Mouse (Mus musculus): Measurements from ENCODE around the gene 1700030K09Rik. TPM values are rescaled to one million over a fixed set of nuclear protein-coding genes. Genes with fewer than 3 reads are reported as not detected.

1700030K09Rik gene
- polyA plus RNA-seq, 1 experiment: 4.1 TPM

- Histone ChIP-seq H3K27ac (ENCODE audit: control insufficient read depth, insufficient read depth, low read depth, low read length, poor library complexity) (no peak overlapping the region), H3K4me3 (replicated peaks; ENCODE audit: control insufficient read depth, low read depth, low read length) (no peak overlapping the region), H3K4me1 (ENCODE audit: control insufficient read depth, insufficient read depth, low read length) (no peaks in the 10 kb centered on the region; the same call in 1 of the 2 replicates)
- TF ChIP-seq POLR2A (IDR thresholded peaks at IDR 0.05; ENCODE audit: borderline replicate concordance, control insufficient read depth, low read depth, low read length) (no peak), CTCF (IDR thresholded peaks at IDR 0.05; ENCODE audit: control insufficient read depth, insufficient read depth, low read length) (no peak)
- WGBS: 81% methylated on average over 2 of the region's 2 CpGs
Measured at GRCm38 (mm10) chr8:72469243-72469642, 25.6 kb downstream of the 1700030K09Rik start.

GRCm38 (mm10) chr8:72469984-72470383 is 26.3 kb downstream of the 1700030K09Rik start:
- no peak for TF ChIP-seq POLR2A (IDR thresholded peaks at IDR 0.05; ENCODE audit: borderline replicate concordance, control insufficient read depth, low read depth, low read length)
- H3K4me3 ChIP-seq (replicated peaks; ENCODE audit: control insufficient read depth, low read depth, low read length): no peak overlapping the region
- H3K27ac ChIP-seq (ENCODE audit: control insufficient read depth, insufficient read depth, low read depth, low read length, poor library complexity): no peak overlapping the region
- WGBS: 90% methylated on average over 8 of the region's 8 CpGs
- no peaks in the 10 kb centered on the region; the same call in 1 of the 2 replicates for H3K4me1 ChIP-seq (ENCODE audit: control insufficient read depth, insufficient read depth, low read length)

GRCm38 (mm10) chr8:72470684-72471083 is 27.0 kb downstream of the 1700030K09Rik start:
- 96% methylated on average over 7 of the region's 7 CpGs for WGBS

GRCm38 (mm10) chr8:72474826-72475546 is 31.3 kb downstream of the 1700030K09Rik start, which contains the start of gene Cherp:
TSS of gene Cherp (minus strand) at chr8:72475226.
- Histone ChIP-seq H3K27ac (ENCODE audit: control insufficient read depth, insufficient read depth, low read depth, low read length, poor library complexity) (peak within 1 kb of the TSS; percentile 90), H3K4me1 (ENCODE audit: control insufficient read depth, insufficient read depth, low read length) (peaks cover 3% of the 10 kb centered on the region), H3K4me3 (replicated peaks; ENCODE audit: control insufficient read depth, low read depth, low read length) (peak within 1 kb of the TSS; percentile 99)
- WGBS: under 1% methylated on average over 80 of the region's 80 CpGs
- no peak for TF ChIP-seq CTCF (IDR thresholded peaks at IDR 0.05; ENCODE audit: control insufficient read depth, insufficient read depth, low read length)
- TF ChIP-seq POLR2A (IDR thresholded peaks at IDR 0.05; ENCODE audit: borderline replicate concordance, control insufficient read depth, low read depth, low read length): peak; percentile 74; the same call in 1 of the 2 replicates

More at GRCm38 (mm10) chr8:72470684-72471083, 27.0 kb downstream of the 1700030K09Rik start:
- Histone ChIP-seq H3K27ac (ENCODE audit: control insufficient read depth, insufficient read depth, low read depth, low read length, poor library complexity) (no peak overlapping the region), H3K4me3 (replicated peaks; ENCODE audit: control insufficient read depth, low read depth, low read length) (no peak overlapping the region), H3K4me1 (ENCODE audit: control insufficient read depth, insufficient read depth, low read length) (no peaks in the 10 kb centered on the region; the same call in 1 of the 2 replicates)
- no peak for TF ChIP-seq POLR2A (IDR thresholded peaks at IDR 0.05; ENCODE audit: borderline replicate concordance, control insufficient read depth, low read depth, low read length)
- no peak for TF ChIP-seq CTCF (IDR thresholded peaks at IDR 0.05; ENCODE audit: control insufficient read depth, insufficient read depth, low read length)

- H3K4me3 ChIP-seq (replicated peaks; ENCODE audit: control insufficient read depth, low read depth, low read length): no peak overlapping the region
- TF ChIP-seq CTCF (IDR thresholded peaks at IDR 0.05; ENCODE audit: control insufficient read depth, insufficient read depth, low read length): peak; percentile 36
- no peak for TF ChIP-seq POLR2A (IDR thresholded peaks at IDR 0.05; ENCODE audit: borderline replicate concordance, control insufficient read depth, low read depth, low read length)
- peaks cover 10% of the 10 kb centered on the region; the same call in 1 of the 2 replicates for H3K4me1 ChIP-seq (ENCODE audit: control insufficient read depth, insufficient read depth, low read length)
- whole genome bisulfite sequencing: 19% methylated on average over 6 of the region's 6 CpGs
- peak overlapping the region; percentile 81 for H3K27ac ChIP-seq (ENCODE audit: control insufficient read depth, insufficient read depth, low read depth, low read length, poor library complexity)
Measured at GRCm38 (mm10) chr8:72485456-72486199, 41.9 kb downstream of the 1700030K09Rik start.

GRCm38 (mm10) chr8:72487014-72487413 is 43.3 kb downstream of the 1700030K09Rik start:
- TF ChIP-seq CTCF (IDR thresholded peaks at IDR 0.05; ENCODE audit: control insufficient read depth, insufficient read depth, low read length): no peak
- no peak for TF ChIP-seq POLR2A (IDR thresholded peaks at IDR 0.05; ENCODE audit: borderline replicate concordance, control insufficient read depth, low read depth, low read length)
- peak overlapping the region; percentile 81; the same call in 1 of the 2 replicates for H3K27ac ChIP-seq (ENCODE audit: control insufficient read depth, insufficient read depth, low read depth, low read length, poor library complexity)
- peaks cover 12% of the 10 kb centered on the region; the same call in 1 of the 2 replicates for H3K4me1 ChIP-seq (ENCODE audit: control insufficient read depth, insufficient read depth, low read length)
- peak overlapping the region; percentile 66 for H3K4me3 ChIP-seq (replicated peaks; ENCODE audit: control insufficient read depth, low read depth, low read length)

GRCm38 (mm10) chr8:72491017-72491416 is 47.3 kb downstream of the 1700030K09Rik start:
- Histone ChIP-seq H3K4me3 (replicated peaks; ENCODE audit: control insufficient read depth, low read depth, low read length) (peak overlapping the region; percentile 23), H3K4me1 (ENCODE audit: control insufficient read depth, insufficient read depth, low read length) (peaks cover 13% of the 10 kb centered on the region; the same call in 1 of the 2 replicates), H3K27ac (ENCODE audit: control insufficient read depth, insufficient read depth, low read depth, low read length, poor library complexity) (no peak overlapping the region)
- 81% methylated on average over 2 of the region's 2 CpGs for WGBS
- no peak for TF ChIP-seq CTCF (IDR thresholded peaks at IDR 0.05; ENCODE audit: control insufficient read depth, insufficient read depth, low read length)
- no peak for TF ChIP-seq POLR2A (IDR thresholded peaks at IDR 0.05; ENCODE audit: borderline replicate concordance, control insufficient read depth, low read depth, low read length)
